Mouse (Mus musculus): ENCODE data around the gene Has3.

DNA sequence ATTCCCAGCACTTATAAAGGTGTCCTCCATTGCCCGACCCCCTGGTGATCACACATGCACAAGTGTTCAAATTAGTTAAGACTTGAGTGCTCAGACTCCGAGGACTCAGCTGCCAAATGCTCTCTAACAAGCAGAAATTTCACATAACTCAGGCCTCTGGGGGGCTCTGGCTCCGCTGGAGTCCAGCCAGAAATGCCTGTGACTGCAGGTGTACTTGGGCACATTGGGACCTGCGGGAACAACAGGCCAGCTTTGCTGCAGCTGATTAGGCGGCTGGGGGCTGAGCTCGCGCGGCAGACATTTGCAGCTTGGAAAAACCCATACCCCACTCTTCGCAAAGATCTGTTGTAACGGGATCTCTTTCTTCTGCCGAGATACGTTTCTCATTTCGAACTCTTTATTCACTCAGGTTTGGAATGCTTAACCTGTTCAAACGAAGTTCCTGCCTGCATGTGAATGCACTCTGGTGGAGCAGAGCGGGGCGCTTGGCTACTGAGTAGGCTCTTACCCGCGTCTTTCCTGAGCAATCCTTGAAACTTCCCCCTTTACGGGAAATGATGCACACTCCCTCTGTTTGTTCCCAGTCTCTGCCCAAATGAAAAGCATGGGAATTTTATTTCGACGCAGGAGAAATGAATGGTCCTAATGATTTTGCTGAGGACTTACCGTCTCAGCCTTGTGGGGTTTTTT lies 62.5 kb downstream of the Has3 start:
- TF ChIP-seq CTCF (IDR thresholded peaks at IDR 0.05; ENCODE audit: low read depth) (no peak), EP300 (IDR thresholded peaks at IDR 0.05; ENCODE audit: low read depth) (no peak)
